Mouse (Mus musculus): ENCODE measurements around the gene Gm6176. TPM values are rescaled to one million over a fixed set of nuclear protein-coding genes. Genes with fewer than 3 reads are reported as not detected.
"Not testable (repeated sequence)": the region's sequence is repeated elsewhere in the genome, so short reads cannot be mapped to it uniquely, and the experiment has no call there.

Gene Gm6176
- total RNA-seq (2014; rRNA removed) (not detected in 2 replicates), polyA plus RNA-seq (2015; fragmentation: Nextera tagmentation; extraction: Ambion mirVana) (not detected in 2 replicates)

DNA sequence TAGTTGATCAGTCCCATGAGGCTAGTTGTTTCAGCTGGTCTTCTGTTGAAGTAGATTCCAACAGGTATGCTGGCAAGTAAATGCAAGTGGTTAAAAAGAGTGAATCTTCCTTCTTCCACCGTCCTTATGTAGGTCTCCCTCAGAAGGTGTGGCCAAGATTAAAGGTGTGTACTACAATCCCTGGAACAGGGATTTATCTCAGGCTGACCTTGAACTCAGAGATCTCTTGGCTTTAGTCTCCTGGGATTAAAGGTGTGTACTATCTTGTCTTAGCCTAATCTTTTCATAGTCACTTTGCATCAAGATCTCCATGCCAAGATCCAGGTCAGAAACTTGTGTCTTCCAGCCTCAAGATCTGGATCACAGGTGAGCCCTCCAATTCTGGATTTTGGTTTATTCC lies at the start of gene Gm6176:
Gm6176 (minus strand) TSS at position 101 of the 400 bp plus-strand sequence.
- WGBS, result no CpG with 5 or more reads among the region's 1 CpGs
- not testable (repeated sequence) for H3K27me3 ChIP-seq (ENCODE audit: insufficient read depth, low read length); H3K4me1 ChIP-seq (ENCODE audit: insufficient read depth); H3K36me3 ChIP-seq (ENCODE audit: insufficient read depth); H3K27ac ChIP-seq (ENCODE audit: low read depth, low read length); DNase-seq; ATAC-seq; H3K9ac ChIP-seq; H3K9me3 ChIP-seq (ENCODE audit: low read length); H3K4me3 ChIP-seq (ENCODE audit: low read depth, low read length); H3K4me2 ChIP-seq (ENCODE audit: low read depth)

DNA sequence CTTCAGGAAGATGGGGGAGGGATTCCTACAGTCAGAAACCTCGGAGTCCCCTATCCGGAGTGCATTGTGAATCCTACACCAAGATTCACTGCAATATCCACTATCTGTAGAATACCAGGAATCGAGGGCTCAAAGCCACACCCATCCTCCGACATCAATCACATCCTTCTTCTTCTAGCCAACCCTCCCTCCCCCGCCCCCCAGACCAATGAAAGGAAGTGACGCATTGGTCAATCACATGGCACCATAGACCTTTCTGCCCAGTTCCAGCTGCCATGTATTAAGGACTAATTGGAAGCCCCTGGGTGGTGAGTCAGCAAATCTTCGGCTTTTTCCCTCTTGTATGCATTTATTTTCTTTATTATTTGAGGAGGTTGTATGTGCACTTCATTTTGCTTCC lies 12.7 kb upstream of the Gm6176 start, which contains the start of gene Vmn1r139:
Vmn1r139 (plus strand) TSS at position 301 of the 400 bp plus-strand sequence.
- H3K4me2 ChIP-seq (ENCODE audit: low read depth); ATAC-seq; H3K9ac ChIP-seq; DNase-seq; H3K9me3 ChIP-seq (ENCODE audit: low read length); H3K4me1 ChIP-seq (ENCODE audit: insufficient read depth); H3K36me3 ChIP-seq (ENCODE audit: insufficient read depth); H3K4me3 ChIP-seq (ENCODE audit: low read depth, low read length); H3K27ac ChIP-seq (ENCODE audit: low read depth, low read length); H3K27me3 ChIP-seq (ENCODE audit: insufficient read depth, low read length): not testable (repeated sequence)
- WGBS, result no CpG with 5 or more reads among the region's 7 CpGs

DNA sequence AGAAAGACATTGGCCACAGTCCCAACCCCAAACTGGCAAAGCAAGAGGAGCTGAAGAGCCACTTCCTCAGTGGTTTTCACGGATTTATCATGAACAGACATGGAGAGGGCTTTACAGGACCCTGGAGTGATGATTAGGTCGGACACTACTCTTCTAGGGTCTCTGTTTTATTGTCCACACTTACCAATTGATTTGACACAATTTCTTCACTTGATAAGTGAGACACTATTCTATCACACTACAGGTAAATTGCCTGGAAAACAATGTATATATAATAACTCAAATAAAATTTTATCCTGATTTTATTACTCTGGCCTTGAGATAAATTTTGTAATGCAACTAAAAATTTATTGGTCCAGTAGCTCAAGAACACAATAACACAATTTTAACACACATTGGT lies 27.3 kb downstream of the Gm6176 start, which contains the start of gene Vmn1r138:
Vmn1r138 (minus strand) TSS at position 101 of the 400 bp plus-strand sequence.
- ATAC-seq; H3K27me3 ChIP-seq (ENCODE audit: insufficient read depth, low read length); H3K9ac ChIP-seq; H3K4me2 ChIP-seq (ENCODE audit: low read depth); H3K4me1 ChIP-seq (ENCODE audit: insufficient read depth); H3K36me3 ChIP-seq (ENCODE audit: insufficient read depth); H3K9me3 ChIP-seq (ENCODE audit: low read length); H3K4me3 ChIP-seq (ENCODE audit: low read depth, low read length); H3K27ac ChIP-seq (ENCODE audit: low read depth, low read length); DNase-seq: not testable (repeated sequence)
- WGBS, result no CpG with 5 or more reads among the region's 2 CpGs

Other genes with a start within 250 kb of the Gm6176 start
- not detected in 2 replicates for gene Vmn1r135, start 224.0 kb downstream of the Gm6176 start, total RNA-seq (2014; rRNA removed)
- not detected in 2 replicates for gene Vmn1r135, start 224.0 kb downstream of the Gm6176 start, polyA plus RNA-seq (2015; fragmentation: Nextera tagmentation; extraction: Ambion mirVana)
- not detected in 2 replicates for gene Gm5725, start 212.0 kb downstream of the Gm6176 start, total RNA-seq (2014; rRNA removed)
- not detected in 2 replicates for gene Gm5725, start 212.0 kb downstream of the Gm6176 start, polyA plus RNA-seq (2015; fragmentation: Nextera tagmentation; extraction: Ambion mirVana)
- gene Gm5891, start 135.0 kb downstream of the Gm6176 start, total RNA-seq (2014; rRNA removed), result not detected in 2 replicates
- gene Gm5891, start 135.0 kb downstream of the Gm6176 start, polyA plus RNA-seq (2015; fragmentation: Nextera tagmentation; extraction: Ambion mirVana), result not detected in 2 replicates
- not detected in 2 replicates for gene Vmn1r137, start 61.7 kb downstream of the Gm6176 start, total RNA-seq (2014; rRNA removed)
- gene Vmn1r137, start 61.7 kb downstream of the Gm6176 start, polyA plus RNA-seq (2015; fragmentation: Nextera tagmentation; extraction: Ambion mirVana), result not detected in 2 replicates
- not detected in 2 replicates for gene Vmn1r138, start 27.4 kb downstream of the Gm6176 start, total RNA-seq (2014; rRNA removed)
- not detected in 2 replicates for gene Vmn1r138, start 27.4 kb downstream of the Gm6176 start, polyA plus RNA-seq (2015; fragmentation: Nextera tagmentation; extraction: Ambion mirVana)
- gene Vmn1r139, start 12.8 kb upstream of the Gm6176 start, total RNA-seq (2014; rRNA removed), result not detected in 2 replicates
- not detected in 2 replicates for gene Vmn1r139, start 12.8 kb upstream of the Gm6176 start, polyA plus RNA-seq (2015; fragmentation: Nextera tagmentation; extraction: Ambion mirVana)
- gene Gm16451, start 61.9 kb upstream of the Gm6176 start, total RNA-seq (2014; rRNA removed), result not detected in 2 replicates
- gene Gm16451, start 61.9 kb upstream of the Gm6176 start, polyA plus RNA-seq (2015; fragmentation: Nextera tagmentation; extraction: Ambion mirVana), result not detected in 2 replicates
- not detected in 2 replicates for gene Gm10666, start 78.4 kb upstream of the Gm6176 start, total RNA-seq (2014; rRNA removed)
- gene Gm10666, start 78.4 kb upstream of the Gm6176 start, polyA plus RNA-seq (2015; fragmentation: Nextera tagmentation; extraction: Ambion mirVana), result not detected in 2 replicates
- not detected in 2 replicates for gene Vmn1r142, start 107.7 kb upstream of the Gm6176 start, total RNA-seq (2014; rRNA removed)
- gene Vmn1r142, start 107.7 kb upstream of the Gm6176 start, polyA plus RNA-seq (2015; fragmentation: Nextera tagmentation; extraction: Ambion mirVana), result not detected in 2 replicates
- not detected in 2 replicates for gene Vmn1r143, start 133.1 kb upstream of the Gm6176 start, total RNA-seq (2014; rRNA removed)
- not detected in 2 replicates for gene Vmn1r143, start 133.1 kb upstream of the Gm6176 start, polyA plus RNA-seq (2015; fragmentation: Nextera tagmentation; extraction: Ambion mirVana)
- not detected in 2 replicates for gene Gm8653, start 145.0 kb upstream of the Gm6176 start, total RNA-seq (2014; rRNA removed)
- gene Gm8653, start 145.0 kb upstream of the Gm6176 start, polyA plus RNA-seq (2015; fragmentation: Nextera tagmentation; extraction: Ambion mirVana), result not detected in 2 replicates
- not detected in 2 replicates for gene Gm8453, start 173.2 kb upstream of the Gm6176 start, total RNA-seq (2014; rRNA removed)
- not detected in 2 replicates for gene Gm8453, start 173.2 kb upstream of the Gm6176 start, polyA plus RNA-seq (2015; fragmentation: Nextera tagmentation; extraction: Ambion mirVana)